Mouse (Mus musculus): Measurements from ENCODE around the gene Gm20809.
"Not testable (repeated sequence)": the region's sequence is repeated elsewhere in the genome, so short reads cannot be mapped to it uniquely, and the experiment has no call there.

Gene Gm20809

DNA sequence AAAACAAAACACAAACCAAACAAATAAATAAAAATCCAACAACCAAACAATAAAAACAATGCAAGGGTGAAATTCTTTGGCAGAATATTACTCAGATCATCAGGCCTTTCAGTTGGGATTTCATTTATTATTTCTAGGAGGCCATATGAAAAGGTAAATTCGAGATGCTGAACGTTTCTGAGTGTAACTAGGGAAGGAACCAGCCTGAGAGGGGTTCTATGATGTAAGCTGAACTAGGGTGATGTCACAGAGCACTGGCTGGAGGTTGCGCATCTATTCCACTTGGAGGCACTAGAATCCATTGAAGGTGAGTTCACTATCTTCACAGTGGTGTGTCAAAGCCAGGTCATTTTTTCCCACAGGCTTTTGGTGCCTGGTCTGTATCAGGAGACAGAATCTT lies at the start of gene Gm20809:
TSS of gene Gm20809 (plus strand) at position 301 of the 400 bp plus-strand sequence.
- not testable (repeated sequence) for DNase-seq
